Mouse (Mus musculus) limb, embryonic 10.5 days (tissue): ENCODE data around the gene Clcf1. TPM values are rescaled to one million over a fixed set of nuclear protein-coding genes. Genes with fewer than 3 reads are reported as not detected.

ENCODE experiments used
- DNase-seq: peaks from one replicate; pipeline ENCODE4 v3.0.0-alpha.2; 2017; ENCODE audit warnings: low spot score
- H3K27ac ChIP-seq: fragments of 300-500 bp; sonication (generic); 2 replicates; pipeline ENCODE4 v1.5.1; 2016; ENCODE audit warnings: mild to moderate bottlenecking
- H3K27me3 ChIP-seq: fragments of 300-500 bp; sonication (generic); 2 replicates; pipeline ENCODE4 v1.6.1; 2016; ENCODE audit warnings: low read depth, mild to moderate bottlenecking; ENCODE audit not compliant: poor library complexity, severe bottlenecking
- H3K36me3 ChIP-seq: fragments of 300-500 bp; sonication (generic); 2 replicates; pipeline ENCODE4 v1.6.1; 2016; ENCODE audit warnings: mild to moderate bottlenecking, moderate library complexity
- H3K4me1 ChIP-seq: fragments of 300-500 bp; sonication (generic); 2 replicates; pipeline ENCODE4 v1.6.1; 2016
- H3K4me3 ChIP-seq: fragments of 300-500 bp; sonication (generic); 2 replicates; pipeline ENCODE4 v1.5.1; 2016; ENCODE audit warnings: mild to moderate bottlenecking, moderate library complexity
- H3K9me3 ChIP-seq: fragments of 300-500 bp; sonication (generic); replicated peaks from 2 replicates; pipeline ENCODE4 v1.6.1; 2016; ENCODE audit warnings: mild to moderate bottlenecking
- WGBS: fragments of 180-500 bp; shearing (Covaris S2); methylation state at CpG from one replicate; pipeline ENCODE4 v1.1.7; 2016; 5-methylcytosine and 5-hydroxymethylcytosine counted together
- polyA plus RNA-seq: library from polyadenylated mRNA; unstranded; fragments of >200 nt; fragmentation: Nextera tagmentation; extraction: Ambion mirVana; gene quantifications from 2 replicates; pipeline ENCODE4 v1.2.1, GENCODE M21; 2016

The Clcf1 gene
- polyA plus RNA-seq, 1 experiment from 2014 or later = 6.0 TPM

GRCm38 (mm10) chr19:4196048-4196447 lies 18.0 kb upstream of the Clcf1 start:
- Histone ChIP-seq H3K9me3 (no peaks in the 10 kb centered on the region), H3K27ac (no peak overlapping the region), H3K27me3 (no peaks in the 10 kb centered on the region), H3K36me3 (peaks cover 80% of the 10 kb centered on the region), H3K4me3 (0 out of 2 replicates have a peak overlapping the region, but pooled peaks have one; percentile 11), H3K4me1 (peaks cover 73% of the 10 kb centered on the region)
- DNase-seq = no peak
- WGBS = 58% methylated on average over 2 of the region's 2 CpGs

DNA sequence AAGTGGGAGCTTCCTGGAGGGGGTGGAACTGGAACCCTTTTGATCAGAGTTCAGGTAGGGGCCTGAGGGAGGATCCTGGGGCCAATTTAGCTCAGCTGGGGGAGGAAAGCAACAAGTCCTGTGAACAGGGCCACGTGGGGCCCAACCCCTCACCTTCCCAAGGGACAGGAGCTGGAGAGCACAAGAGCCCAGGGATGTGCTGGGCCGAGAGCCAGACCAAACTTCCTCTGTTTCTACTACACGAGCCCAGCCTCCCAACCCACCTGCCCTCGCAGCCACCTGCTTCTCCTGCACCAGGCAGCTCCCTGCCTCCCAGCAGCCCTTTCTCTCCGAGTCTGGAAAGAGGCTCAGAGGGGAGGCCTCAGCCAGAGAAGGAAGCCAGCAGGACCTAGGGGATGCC lies 17.5 kb upstream of the Clcf1 start:
- H3K9me3 ChIP-seq = no peaks in the 10 kb centered on the region
- H3K36me3 ChIP-seq = peaks cover 80% of the 10 kb centered on the region
- no peak for DNase-seq
- H3K27me3 ChIP-seq = no peaks in the 10 kb centered on the region
- WGBS = 36% methylated on average over 5 of the region's 5 CpGs
- peak overlapping the region; percentile 37; the same call in 1 of the 2 replicates for H3K27ac ChIP-seq
- peaks cover 69% of the 10 kb centered on the region for H3K4me1 ChIP-seq
- peak overlapping the region; percentile 11; the same call in 1 of the 2 replicates for H3K4me3 ChIP-seq

DNA sequence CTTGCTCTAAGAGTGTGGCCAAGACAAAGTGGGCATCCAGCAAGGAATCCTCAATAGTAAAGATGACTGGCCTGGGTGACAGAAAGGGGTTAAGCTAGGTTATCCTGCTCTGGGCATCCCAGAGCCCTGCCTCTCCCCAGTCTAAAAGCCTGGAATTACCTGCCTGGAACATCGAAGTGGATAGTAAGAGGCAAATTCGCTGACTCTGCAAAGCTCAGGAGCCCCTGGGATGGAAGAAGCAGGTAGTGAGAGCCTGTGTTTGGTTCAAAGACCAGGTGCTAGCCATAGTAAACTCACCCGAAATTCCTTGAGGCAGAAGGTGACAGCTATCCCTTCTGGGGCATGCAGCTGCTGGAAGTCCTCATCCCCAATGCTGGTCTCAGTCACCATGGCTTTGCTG lies 16.9 kb upstream of the Clcf1 start:
- Histone ChIP-seq H3K4me1 (peaks cover 70% of the 10 kb centered on the region), H3K27ac (no peak overlapping the region)
- WGBS = 73% methylated on average over 3 of the region's 3 CpGs

DNA sequence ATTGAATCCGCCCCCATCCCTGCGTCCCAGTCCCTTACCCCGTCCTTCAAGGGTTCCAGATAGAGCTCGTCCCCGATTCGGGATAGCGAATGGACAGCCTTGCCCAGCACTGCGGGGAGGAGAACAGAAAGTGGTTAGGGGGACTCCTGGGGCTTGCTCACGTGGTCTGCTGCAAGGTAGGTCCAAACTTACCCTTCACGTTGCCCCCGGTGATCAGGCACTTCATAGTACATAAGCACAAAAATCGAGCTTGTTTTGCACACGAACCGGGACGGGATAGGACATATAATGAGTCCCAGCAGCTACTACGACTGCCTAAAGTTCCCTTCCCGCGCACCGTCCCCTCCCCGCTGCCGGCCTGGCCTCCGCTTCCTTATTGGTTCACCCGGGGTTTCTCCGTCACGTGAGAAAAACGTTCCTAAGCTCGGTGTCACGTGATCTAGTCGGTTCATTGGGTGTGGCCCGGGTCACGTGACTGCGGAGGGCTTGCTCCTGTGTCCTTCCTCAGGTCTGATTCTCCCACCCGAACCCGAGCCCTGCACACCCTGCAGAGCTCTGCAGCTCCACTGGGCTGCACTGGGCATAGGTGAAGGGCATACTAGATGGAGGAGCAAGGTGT lies 12.6 kb upstream of the Clcf1 start, which contains the start of gene Rad9a:
TSS of gene Rad9a (minus strand) at position 372 of the 619 bp plus-strand sequence.
- peak within 1 kb of the TSS; percentile 83 for H3K27ac ChIP-seq
- peaks cover 38% of the 10 kb centered on the region for H3K4me1 ChIP-seq
- H3K36me3 ChIP-seq = peaks cover 41% of the 10 kb centered on the region
- no peaks in the 10 kb centered on the region for H3K9me3 ChIP-seq
- DNase-seq = peak; percentile 99
- peak within 1 kb of the TSS; percentile 66 for H3K4me3 ChIP-seq
- under 1% methylated on average over 34 of the region's 34 CpGs for WGBS
- peaks cover 11% of the 10 kb centered on the region for H3K27me3 ChIP-seq

More for the DNA sequence above, 16.9 kb upstream of the Clcf1 start:
- Histone ChIP-seq H3K9me3 (no peaks in the 10 kb centered on the region), H3K4me3 (0 out of 2 replicates have a peak overlapping the region, but pooled peaks have one; percentile 11), H3K36me3 (peaks cover 77% of the 10 kb centered on the region), H3K27me3 (no peaks in the 10 kb centered on the region)
- no peak for DNase-seq

DNA sequence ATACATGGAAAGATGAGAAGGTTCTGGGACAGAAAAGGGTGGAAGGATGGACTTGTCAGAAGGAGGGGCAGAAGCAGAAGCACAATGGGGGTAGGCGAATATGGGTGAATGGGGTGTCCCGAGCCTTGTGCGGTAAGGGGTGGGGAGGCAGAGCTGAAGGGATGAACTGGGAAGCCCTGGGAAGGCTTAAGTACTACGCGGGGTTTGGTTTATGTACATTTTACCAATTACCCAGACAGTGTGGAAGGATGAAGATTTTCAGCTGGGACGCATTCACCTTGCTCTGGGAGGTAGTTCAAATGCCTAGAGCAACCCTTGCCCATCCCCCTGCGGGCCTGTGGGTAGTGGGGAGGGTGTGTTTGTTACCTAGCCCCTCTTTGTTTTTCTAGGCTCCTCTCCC lies 11.9 kb upstream of the Clcf1 start:
- Histone ChIP-seq H3K4me1 (peaks cover 36% of the 10 kb centered on the region), H3K9me3 (no peaks in the 10 kb centered on the region), H3K27ac (peak overlapping the region; percentile 83), H3K27me3 (peaks cover 13% of the 10 kb centered on the region), H3K4me3 (peak overlapping the region; percentile 66), H3K36me3 (peaks cover 34% of the 10 kb centered on the region)
- 30% methylated on average over 7 of the region's 7 CpGs for WGBS
- DNase-seq = no peak

GRCm38 (mm10) chr19:4203148-4203547 lies 10.9 kb upstream of the Clcf1 start:
- Histone ChIP-seq H3K4me1 (peaks cover 29% of the 10 kb centered on the region), H3K4me3 (no peak overlapping the region), H3K27me3 (peaks cover 13% of the 10 kb centered on the region), H3K27ac (no peak overlapping the region), H3K36me3 (peaks cover 24% of the 10 kb centered on the region), H3K9me3 (no peaks in the 10 kb centered on the region)
- WGBS = 70% methylated on average over 3 of the region's 3 CpGs
- no peak for DNase-seq

DNA sequence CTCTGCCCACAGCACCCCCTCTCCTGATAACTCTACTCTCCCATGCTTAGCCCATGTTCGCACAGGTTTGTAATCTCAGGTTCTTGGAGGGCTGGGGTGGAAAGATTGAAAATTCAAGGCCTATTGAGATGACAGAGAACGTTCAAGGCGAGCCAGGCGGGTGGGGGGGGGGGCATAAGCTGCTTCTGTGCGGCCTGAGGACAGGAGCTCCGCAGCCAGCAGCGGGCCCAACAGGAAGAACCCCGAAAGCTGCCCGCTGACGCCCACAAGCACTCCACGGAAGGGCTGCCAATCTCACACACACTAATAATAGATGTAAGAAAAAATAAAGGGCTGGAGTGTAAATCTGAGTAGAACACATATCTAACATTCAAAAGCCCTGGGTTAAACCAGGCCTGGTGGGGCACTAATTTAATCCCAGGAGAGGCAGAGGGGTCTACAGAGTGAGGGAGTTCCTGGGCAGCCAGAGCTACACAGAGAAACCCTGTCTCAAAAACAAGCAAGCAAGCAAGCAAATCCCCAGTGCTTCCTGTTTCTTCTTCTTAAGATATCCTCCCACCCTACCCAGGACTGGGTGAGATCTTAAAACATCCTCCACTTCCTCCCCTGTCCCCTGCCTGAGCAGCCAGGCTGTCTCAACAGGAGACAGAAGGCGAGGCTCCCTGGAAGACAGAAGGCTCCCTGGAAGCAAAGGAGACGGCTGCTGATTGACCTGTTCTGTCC lies 10.3 kb upstream of the Clcf1 start:
- no peaks in the 10 kb centered on the region for H3K9me3 ChIP-seq
- 67% methylated on average over 13 of the region's 13 CpGs for WGBS

DNA sequence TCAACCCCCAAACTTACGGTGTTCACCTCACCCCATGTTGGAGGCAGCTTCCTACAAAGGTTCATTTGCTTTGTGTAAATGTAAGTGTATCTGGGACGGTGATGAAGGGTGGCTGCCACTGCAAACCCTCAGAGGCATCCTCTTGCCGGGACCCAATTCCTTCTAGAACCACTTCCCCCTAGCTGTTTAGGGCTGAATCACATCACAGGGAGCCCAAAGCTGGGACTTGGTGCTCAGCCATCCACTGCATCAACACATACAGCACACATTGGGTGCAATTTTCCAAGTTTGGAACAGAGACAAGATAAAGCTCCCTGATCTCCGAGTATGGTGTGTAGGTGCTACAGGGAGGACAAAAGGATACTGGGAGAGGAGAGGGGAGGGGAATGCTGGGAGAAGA lies 9.1 kb upstream of the Clcf1 start:
- Histone ChIP-seq H3K27ac (no peak overlapping the region), H3K4me1 (peaks cover 27% of the 10 kb centered on the region), H3K4me3 (no peak overlapping the region), H3K27me3 (peaks cover 18% of the 10 kb centered on the region), H3K9me3 (no peaks in the 10 kb centered on the region), H3K36me3 (peaks cover 6% of the 10 kb centered on the region)
- 68% methylated on average over 4 of the region's 4 CpGs for WGBS
- DNase-seq = no peak

More for the DNA sequence above, 10.3 kb upstream of the Clcf1 start:
- H3K4me3 ChIP-seq = no peak overlapping the region
- H3K27ac ChIP-seq = no peak overlapping the region
- peaks cover 14% of the 10 kb centered on the region for H3K27me3 ChIP-seq
- H3K36me3 ChIP-seq = peaks cover 18% of the 10 kb centered on the region
- peaks cover 29% of the 10 kb centered on the region for H3K4me1 ChIP-seq
- no peak for DNase-seq

DNA sequence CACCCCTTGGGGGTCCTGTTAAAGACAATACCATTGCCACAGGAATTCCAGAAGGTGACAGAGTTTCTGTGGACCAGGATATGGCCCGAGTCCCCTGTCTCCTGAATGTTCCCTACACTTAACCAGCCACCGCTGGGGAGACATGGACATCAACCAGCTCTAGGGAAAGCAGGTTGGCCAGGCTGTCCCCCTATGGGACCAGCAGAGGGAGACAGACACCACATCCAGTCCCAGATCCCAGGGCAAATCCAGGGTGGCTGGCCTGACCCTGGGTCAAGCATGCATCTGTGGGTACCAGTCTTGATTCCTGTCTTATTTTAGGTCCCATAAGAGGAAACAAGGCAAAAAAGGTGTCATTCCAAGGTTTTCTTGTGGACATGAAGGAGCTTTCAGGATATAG lies 7.1 kb upstream of the Clcf1 start:
- H3K4me3 ChIP-seq = no peak overlapping the region
- no peaks in the 10 kb centered on the region for H3K9me3 ChIP-seq
- peaks cover 26% of the 10 kb centered on the region for H3K27me3 ChIP-seq
- DNase-seq = peak; percentile 82
- WGBS = 0% methylated on average over 2 of the region's 2 CpGs
- no peaks in the 10 kb centered on the region for H3K36me3 ChIP-seq
- no peak overlapping the region for H3K27ac ChIP-seq
- peaks cover 19% of the 10 kb centered on the region for H3K4me1 ChIP-seq

DNA sequence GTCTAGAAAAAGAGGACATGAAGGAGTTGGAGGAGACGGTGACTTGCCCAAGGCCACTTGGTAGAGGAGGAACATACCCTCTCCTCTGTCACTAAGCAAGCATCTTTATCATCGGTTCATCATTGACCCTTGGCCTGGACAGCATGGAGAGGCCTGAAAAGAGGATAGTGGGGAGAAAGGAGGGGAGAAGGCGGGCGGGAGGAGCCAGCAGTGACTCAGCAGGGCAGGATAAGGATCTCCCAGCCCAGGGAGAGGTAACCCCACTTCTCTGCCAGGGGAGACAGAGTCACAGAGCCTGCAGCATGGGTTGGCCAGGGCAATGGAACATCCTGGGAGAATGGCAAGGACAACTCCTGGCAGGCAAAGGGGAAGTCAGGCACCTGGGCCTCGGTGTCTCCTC lies 5.5 kb upstream of the Clcf1 start:
- H3K27ac ChIP-seq = no peak overlapping the region
- peaks cover 29% of the 10 kb centered on the region for H3K4me1 ChIP-seq
- no peak overlapping the region for H3K4me3 ChIP-seq
- peaks cover 40% of the 10 kb centered on the region for H3K27me3 ChIP-seq
- no peak for DNase-seq
- no peaks in the 10 kb centered on the region for H3K9me3 ChIP-seq
- 74% methylated on average over 5 of the region's 5 CpGs for WGBS
- no peaks in the 10 kb centered on the region for H3K36me3 ChIP-seq

DNA sequence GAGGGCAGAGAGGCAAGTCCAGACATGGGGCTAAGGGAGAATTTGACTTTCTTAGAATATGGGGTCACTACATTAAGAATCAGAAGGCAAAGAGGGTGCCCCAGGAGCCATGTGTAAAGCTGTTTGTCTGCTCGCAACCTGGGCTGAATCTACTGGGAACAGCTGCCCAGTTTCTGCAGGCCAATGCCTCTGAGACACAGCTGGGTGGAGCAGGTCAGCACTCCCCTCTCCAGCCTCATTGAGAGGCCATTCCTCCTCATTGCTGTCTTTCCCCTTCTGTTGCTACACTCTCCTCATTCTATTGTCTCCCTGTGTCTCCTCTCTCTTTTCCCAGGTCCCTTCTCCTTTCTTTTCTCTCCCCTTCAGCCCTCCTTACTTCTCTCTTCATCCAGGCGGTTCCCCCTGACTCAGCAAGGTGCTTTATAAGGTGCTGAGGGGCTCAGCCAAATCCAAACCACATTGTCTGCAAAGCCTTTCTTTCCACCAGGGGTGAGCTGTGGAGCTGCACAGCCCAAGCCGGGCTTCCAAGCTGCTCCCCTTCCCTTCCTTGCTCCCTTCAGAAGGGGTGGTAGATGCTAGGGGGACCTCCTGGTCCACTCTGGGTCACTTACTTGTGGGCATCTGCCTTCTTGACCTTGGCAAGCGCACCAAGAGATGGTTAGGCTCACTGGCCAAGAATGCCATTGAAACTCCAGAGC lies 2.0 kb upstream of the Clcf1 start:
- Histone ChIP-seq H3K9me3 (no peaks in the 10 kb centered on the region), H3K27me3 (peaks cover 47% of the 10 kb centered on the region), H3K36me3 (no peaks in the 10 kb centered on the region), H3K4me3 (peak overlapping the region; percentile 83), H3K27ac (peak overlapping the region; percentile 97), H3K4me1 (peaks cover 60% of the 10 kb centered on the region)
- DNase-seq = no peak
- 28% methylated on average over 4 of the region's 4 CpGs for WGBS

DNA sequence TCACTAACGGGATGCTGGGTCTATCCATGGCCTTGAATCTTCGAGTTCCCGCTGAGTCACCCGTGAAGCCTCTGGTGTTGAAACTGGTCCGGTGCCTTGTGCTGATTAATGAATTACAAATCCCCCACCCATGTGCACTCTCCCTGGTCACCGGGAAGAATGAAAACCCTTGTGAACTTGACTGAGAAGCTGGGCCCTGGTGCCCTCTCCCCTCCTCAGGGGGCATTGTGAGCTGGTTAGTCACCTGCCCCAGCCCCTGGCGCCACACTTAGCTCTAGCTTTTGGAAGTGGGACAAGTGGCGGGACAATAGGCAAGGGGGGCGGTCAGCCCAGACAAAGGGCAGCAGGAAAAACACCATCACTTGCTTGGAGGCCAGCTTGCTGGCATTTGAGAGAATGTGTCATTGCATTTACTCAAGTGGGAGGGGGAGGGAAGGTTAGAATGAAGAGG lies 489 bp upstream of the Clcf1 start:
- Histone ChIP-seq H3K4me1 (peaks cover 74% of the 10 kb centered on the region), H3K36me3 (no peaks in the 10 kb centered on the region), H3K9me3 (no peaks in the 10 kb centered on the region), H3K27ac (peak overlapping the region; percentile 97), H3K4me3 (peak overlapping the region; percentile 83), H3K27me3 (peaks cover 49% of the 10 kb centered on the region)
- no peak for DNase-seq
- 8% methylated on average over 9 of the region's 9 CpGs for WGBS
